Mouse (Mus musculus): ENCODE data around the gene Pdik1l.

GRCm38 (mm10) chr4:134254835-134255234 is 32.9 kb downstream of the Pdik1l start:
- TF ChIP-seq POLR2A (IDR thresholded peaks at IDR 0.05; ENCODE audit: low read depth, low read length): no peak
- no peak for TF ChIP-seq CTCF (conservative IDR thresholded peaks at IDR 0.05; ENCODE audit: insufficient read depth, insufficient read length, low read depth, low read length)
